Mouse (Mus musculus) liver (tissue): ENCODE results near the gene Rabl6.
"Not testable (repeated sequence)": the region's sequence is repeated elsewhere in the genome, so short reads cannot be mapped to it uniquely, and the experiment has no call there.

Experiments
- DNase-seq: peaks from one replicate; pipeline ENCODE4 v3.0.0-alpha.2; 2020; ENCODE audit warnings: mixed read lengths

Gene Rabl6

GRCm38 (mm10) chr2:25574136-25574535 is 34.2 kb downstream of the Rabl6 start:
- DNase-seq, result no peak

- no peak for DNase-seq
Measured at GRCm38 (mm10) chr2:25573068-25573467, 35.3 kb downstream of the Rabl6 start.

- no peak for DNase-seq
Measured at GRCm38 (mm10) chr2:25571221-25571620, 37.1 kb downstream of the Rabl6 start.

- no peak for DNase-seq
Measured at GRCm38 (mm10) chr2:25569323-25569722, 39.0 kb downstream of the Rabl6 start.

GRCm38 (mm10) chr2:25568473-25569019 is 39.8 kb downstream of the Rabl6 start:
- DNase-seq, result no peak

GRCm38 (mm10) chr2:25566558-25566957 is 41.8 kb downstream of the Rabl6 start:
- DNase-seq, result no peak

- DNase-seq, result no peak
Measured at GRCm38 (mm10) chr2:25565741-25566140, 42.6 kb downstream of the Rabl6 start.

GRCm38 (mm10) chr2:25561946-25562345 is 46.4 kb downstream of the Rabl6 start:
- no peak for DNase-seq

- no peak for DNase-seq
Measured at GRCm38 (mm10) chr2:25560551-25560950, 47.8 kb downstream of the Rabl6 start.

- DNase-seq, result no peak
Measured at GRCm38 (mm10) chr2:25558774-25559173, 49.5 kb downstream of the Rabl6 start.

- DNase-seq, result no peak
Measured at GRCm38 (mm10) chr2:25557964-25558360, 50.4 kb downstream of the Rabl6 start.

GRCm38 (mm10) chr2:25557221-25557963 is 50.9 kb downstream of the Rabl6 start, which contains the start of gene Edf1:
TSS of gene Edf1 (plus strand) at chr2:25557847.
- peak; percentile 96 for DNase-seq

GRCm38 (mm10) chr2:25556296-25556695 is 52.0 kb downstream of the Rabl6 start:
- no peak for DNase-seq

- not testable (repeated sequence) for DNase-seq
Measured at GRCm38 (mm10) chr2:25555479-25555878, 52.8 kb downstream of the Rabl6 start.

- not testable (repeated sequence) for DNase-seq
Measured at GRCm38 (mm10) chr2:25553171-25553786, 55.0 kb downstream of the Rabl6 start.

GRCm38 (mm10) chr2:25551186-25551585 is 57.1 kb downstream of the Rabl6 start:
- DNase-seq, result no peak

GRCm38 (mm10) chr2:25549021-25549991 is 59.0 kb downstream of the Rabl6 start:
- DNase-seq, result no peak

- DNase-seq, result peak; percentile 98
Measured at GRCm38 (mm10) chr2:25546811-25547491, 61.4 kb downstream of the Rabl6 start, which contains the start of gene Traf2. TSS of gene Traf2 (minus strand) at chr2:25546940.

- no peak for DNase-seq
Measured at GRCm38 (mm10) chr2:25545996-25546810, 62.1 kb downstream of the Rabl6 start.

- no peak for DNase-seq
Measured at GRCm38 (mm10) chr2:25541644-25542367, 66.5 kb downstream of the Rabl6 start.

GRCm38 (mm10) chr2:25540541-25540948 is 67.8 kb downstream of the Rabl6 start:
- no peak for DNase-seq
